Mouse (Mus musculus) v-Abl transformed pro-B cells (cell line): ENCODE measurements around the gene Wdr61.

Experiments used
- in situ Hi-C, 2 experiments: fragments of 400-800 bp; cut with MboI; formaldehyde crosslinking; loops; one replicate each; pipeline ENCODE4 v1.15.1; 2025; ENCODE audit not compliant: unreplicated experiment in 2 of 2

Wdr61 gene

GRCm38 (mm10) chr9:54733921-54734638 lies at the start of gene Wdr61:
Gene Wdr61 (minus strand): TSS chr9:54734519.
- in situ Hi-C loops = loop anchor here (10.0 kb wide), 2 partner anchors 581 to 661 kb away; no protein-coding TSS in a partner anchor

- in situ Hi-C loops = no loop called here
Observed at GRCm38 (mm10) chr9:54784003-54784402, 49.7 kb upstream of the Wdr61 start.

- in situ Hi-C loops = no loop called here
Observed at GRCm38 (mm10) chr9:54782504-54782903, 48.2 kb upstream of the Wdr61 start.

- in situ Hi-C loops = no loop called here
Observed at GRCm38 (mm10) chr9:54779280-54779679, 45.0 kb upstream of the Wdr61 start.

- in situ Hi-C loops = no loop called here
Observed at GRCm38 (mm10) chr9:54776451-54776982, 42.2 kb upstream of the Wdr61 start.

GRCm38 (mm10) chr9:54770140-54770780 lies 35.9 kb upstream of the Wdr61 start:
- in situ Hi-C loops = no loop called here

- in situ Hi-C loops = no loop called here
Observed at GRCm38 (mm10) chr9:54765336-54766085, 31.2 kb upstream of the Wdr61 start.

- in situ Hi-C loops = no loop called here
Observed at GRCm38 (mm10) chr9:54764561-54765217, 30.4 kb upstream of the Wdr61 start, which contains the start of gene Crabp1. Gene Crabp1 (plus strand): TSS chr9:54764748.

- in situ Hi-C loops = no loop called here
Observed at GRCm38 (mm10) chr9:54764091-54764490, 29.8 kb upstream of the Wdr61 start.

- in situ Hi-C loops = no loop called here
Observed at GRCm38 (mm10) chr9:54759592-54759991, 25.3 kb upstream of the Wdr61 start.

- in situ Hi-C loops = no loop called here
Observed at GRCm38 (mm10) chr9:54752944-54753295, 18.6 kb upstream of the Wdr61 start.

GRCm38 (mm10) chr9:54752201-54752943 lies 18.1 kb upstream of the Wdr61 start:
- in situ Hi-C loops = no loop called here

GRCm38 (mm10) chr9:54751684-54752083 lies 17.4 kb upstream of the Wdr61 start:
- in situ Hi-C loops = no loop called here

- in situ Hi-C loops = no loop called here
Observed at GRCm38 (mm10) chr9:54750215-54750981, 16.1 kb upstream of the Wdr61 start.

GRCm38 (mm10) chr9:54745740-54746370 lies 11.5 kb upstream of the Wdr61 start:
- in situ Hi-C loops = no loop called here

GRCm38 (mm10) chr9:54743891-54744290 lies 9.6 kb upstream of the Wdr61 start:
- in situ Hi-C loops = no loop called here

- in situ Hi-C loops = loop anchor here (5.0 to 10.0 kb wide), 5 partner anchors 84 to 656 kb away; no protein-coding TSS in a partner anchor
Observed at GRCm38 (mm10) chr9:54738376-54738775, 4.1 kb upstream of the Wdr61 start.

GRCm38 (mm10) chr9:54736284-54736701 lies 2.0 kb upstream of the Wdr61 start:
- in situ Hi-C loops = loop anchor here (5.0 to 10.0 kb wide), 5 partner anchors 86 to 659 kb away; no protein-coding TSS in a partner anchor
